Mouse (Mus musculus): Measurements from ENCODE around the gene Cpne4. TPM values are rescaled to one million over a fixed set of nuclear protein-coding genes. Genes with fewer than 3 reads are reported as not detected.

Cpne4 gene
- polyA plus RNA-seq, 1 experiment from 2014 or later, result 0.51 TPM

DNA sequence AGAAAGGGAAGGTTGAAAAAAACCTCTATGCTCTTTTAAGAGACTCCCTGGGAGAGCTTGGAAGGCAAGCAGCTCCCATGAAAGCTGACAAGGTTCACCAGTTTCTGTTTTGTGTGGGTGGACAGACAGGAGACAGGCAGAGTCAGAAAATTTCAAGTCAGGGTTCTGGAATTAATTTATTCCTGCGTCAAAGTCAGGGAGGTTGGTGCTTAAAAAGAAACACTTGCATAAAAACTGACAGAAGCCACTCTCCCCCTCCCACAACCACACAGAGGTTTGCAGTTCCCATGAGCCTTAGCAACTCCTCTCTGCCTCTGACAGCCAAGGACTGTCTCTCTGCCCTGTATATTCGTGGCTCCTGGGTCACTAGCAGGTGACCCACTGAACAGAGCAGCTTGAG is 463.6 kb downstream of the Cpne4 start:
- H3K4me3 ChIP-seq (ENCODE audit: control insufficient read depth in 1 of 2, insufficient read depth in 1 of 2, low read depth in 1 of 2, low read length in 2 of 2), result no peak overlapping the region
- H3K4me2 ChIP-seq (ENCODE audit: low read length), result no peak overlapping the region
- H3K27ac ChIP-seq (replicated peaks in 1 of 2; ENCODE audit: control insufficient read depth in 1 of 2, insufficient read depth in 1 of 2, low read depth in 2 of 2, low read length in 2 of 2), result no peak overlapping the region
- no peak overlapping the region for H3K9ac ChIP-seq (ENCODE audit: low read length)
- WGBS, result 35% methylated on average over 2 of the region's 2 CpGs
- H3K27me3 ChIP-seq (ENCODE audit: control insufficient read depth, insufficient read depth, low read length), result no peaks in the 10 kb centered on the region
- no peaks in the 10 kb centered on the region for H3K36me3 ChIP-seq (ENCODE audit: control insufficient read depth, insufficient read depth, low read length)
- H3K4me1 ChIP-seq (ENCODE audit: control insufficient read depth in 2 of 2, insufficient read depth in 2 of 2, low read length in 2 of 2), result no peaks in the 10 kb centered on the region
- no peak for ATAC-seq (ENCODE audit: insufficient number of reproducible peaks, insufficient read depth, low FRiP score, low read depth)
- H3K9me3 ChIP-seq (ENCODE audit: control insufficient read depth, low read length), result no peaks in the 10 kb centered on the region

DNA sequence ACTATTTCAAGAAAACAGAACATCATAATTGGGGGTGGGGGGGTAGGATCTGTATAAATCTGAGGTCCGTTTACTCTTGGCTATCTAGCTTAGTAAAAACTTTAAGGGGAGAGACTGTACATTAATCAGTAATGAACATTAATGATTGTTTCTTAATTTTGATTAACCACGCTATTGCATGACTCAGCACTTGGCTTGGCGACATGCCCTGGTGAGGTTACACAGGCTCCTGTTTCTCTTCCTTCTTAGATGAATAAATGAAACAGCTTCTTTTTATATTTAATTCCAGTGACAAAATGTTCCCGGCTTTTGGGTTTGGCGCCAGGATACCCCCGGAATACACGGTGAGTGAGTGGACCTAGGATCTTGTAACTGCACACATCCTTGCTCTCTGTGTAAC is 471.1 kb downstream of the Cpne4 start:
- H3K4me3 ChIP-seq (ENCODE audit: control insufficient read depth in 1 of 2, insufficient read depth in 1 of 2, low read depth in 1 of 2, low read length in 2 of 2), result no peak overlapping the region

DNA sequence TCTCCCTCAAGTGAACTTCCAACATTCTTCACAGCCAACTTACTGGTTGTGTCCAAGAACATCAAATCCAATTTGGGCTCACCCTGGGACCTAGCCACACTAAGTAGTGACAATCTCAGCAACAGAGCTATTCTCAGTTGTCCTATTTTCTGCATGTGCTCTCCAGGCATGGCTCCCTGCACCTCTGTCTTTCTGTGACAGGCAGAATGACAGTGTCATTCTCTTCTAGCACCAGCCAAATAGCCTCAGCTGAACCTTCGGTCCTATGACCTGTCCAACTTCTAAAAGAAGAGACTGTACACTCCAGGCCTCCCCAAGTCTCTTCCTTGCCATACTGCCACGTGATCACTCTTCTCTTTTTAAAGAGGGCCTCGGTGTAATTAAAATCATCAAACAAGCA is 481.2 kb downstream of the Cpne4 start:
- no peaks in the 10 kb centered on the region for H3K36me3 ChIP-seq (ENCODE audit: control insufficient read depth, insufficient read depth, low read length)
- no peaks in the 10 kb centered on the region for H3K27me3 ChIP-seq (ENCODE audit: control insufficient read depth, insufficient read depth, low read length)
- 70% methylated on average over 3 of the region's 3 CpGs for WGBS
- H3K9ac ChIP-seq (ENCODE audit: low read length), result no peak overlapping the region
- no peak overlapping the region for H3K4me3 ChIP-seq (ENCODE audit: control insufficient read depth in 1 of 2, insufficient read depth in 1 of 2, low read depth in 1 of 2, low read length in 2 of 2)
- no peaks in the 10 kb centered on the region for H3K4me1 ChIP-seq (ENCODE audit: control insufficient read depth in 2 of 2, insufficient read depth in 2 of 2, low read length in 2 of 2)
- no peak overlapping the region for H3K27ac ChIP-seq (replicated peaks in 1 of 2; ENCODE audit: control insufficient read depth in 1 of 2, insufficient read depth in 1 of 2, low read depth in 2 of 2, low read length in 2 of 2)
- H3K4me2 ChIP-seq (ENCODE audit: low read length), result no peak overlapping the region
- no peak for ATAC-seq (ENCODE audit: insufficient number of reproducible peaks, insufficient read depth, low FRiP score, low read depth)
- no peaks in the 10 kb centered on the region for H3K9me3 ChIP-seq (ENCODE audit: control insufficient read depth, low read length)

More for the DNA sequence above, 471.1 kb downstream of the Cpne4 start:
- no peak overlapping the region for H3K4me2 ChIP-seq (ENCODE audit: low read length)
- H3K9ac ChIP-seq (ENCODE audit: low read length), result no peak overlapping the region
- H3K36me3 ChIP-seq (ENCODE audit: control insufficient read depth, insufficient read depth, low read length), result no peaks in the 10 kb centered on the region
- no peaks in the 10 kb centered on the region for H3K4me1 ChIP-seq (ENCODE audit: control insufficient read depth in 2 of 2, insufficient read depth in 2 of 2, low read length in 2 of 2)
- no peak for ATAC-seq (ENCODE audit: insufficient number of reproducible peaks, insufficient read depth, low FRiP score, low read depth)
- H3K27ac ChIP-seq (replicated peaks in 1 of 2; ENCODE audit: control insufficient read depth in 1 of 2, insufficient read depth in 1 of 2, low read depth in 2 of 2, low read length in 2 of 2), result no peak overlapping the region
- no peaks in the 10 kb centered on the region for H3K27me3 ChIP-seq (ENCODE audit: control insufficient read depth, insufficient read depth, low read length)
- WGBS, result 88% methylated on average over 7 of the region's 7 CpGs
- H3K9me3 ChIP-seq (ENCODE audit: control insufficient read depth, low read length), result no peaks in the 10 kb centered on the region

DNA sequence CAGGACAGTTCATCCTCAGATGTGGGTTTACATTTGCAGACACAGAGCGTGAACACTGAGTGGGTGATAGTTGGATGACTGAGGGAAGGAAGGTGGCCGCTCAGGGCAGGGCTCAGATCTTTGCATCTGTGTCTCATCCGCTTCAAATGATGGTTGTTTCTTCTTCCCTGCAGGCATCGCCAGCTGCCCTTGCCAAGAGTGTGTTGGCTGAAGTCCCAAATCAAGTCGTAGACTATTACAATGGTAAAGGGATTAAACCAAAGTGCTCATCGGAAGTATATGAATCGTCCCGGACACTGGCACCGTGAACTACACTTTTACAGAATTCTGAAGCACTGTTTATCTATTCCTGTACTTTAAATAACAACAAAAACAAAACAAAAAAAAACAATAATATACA is 485.5 kb downstream of the Cpne4 start:
- ATAC-seq (ENCODE audit: insufficient number of reproducible peaks, insufficient read depth, low FRiP score, low read depth), result no peak
- Histone ChIP-seq H3K4me2 (ENCODE audit: low read length) (no peak overlapping the region), H3K9ac (ENCODE audit: low read length) (no peak overlapping the region), H3K36me3 (ENCODE audit: control insufficient read depth, insufficient read depth, low read length) (no peaks in the 10 kb centered on the region), H3K4me3 (ENCODE audit: control insufficient read depth in 1 of 2, insufficient read depth in 1 of 2, low read depth in 1 of 2, low read length in 2 of 2) (no peak overlapping the region), H3K4me1 (ENCODE audit: control insufficient read depth in 2 of 2, insufficient read depth in 2 of 2, low read length in 2 of 2) (no peaks in the 10 kb centered on the region), H3K27me3 (ENCODE audit: control insufficient read depth, insufficient read depth, low read length) (no peaks in the 10 kb centered on the region), H3K9me3 (ENCODE audit: control insufficient read depth, low read length) (no peaks in the 10 kb centered on the region), H3K27ac (replicated peaks in 1 of 2; ENCODE audit: control insufficient read depth in 1 of 2, insufficient read depth in 1 of 2, low read depth in 2 of 2, low read length in 2 of 2) (no peak overlapping the region)
- 78% methylated on average over 9 of the region's 9 CpGs for WGBS

DNA sequence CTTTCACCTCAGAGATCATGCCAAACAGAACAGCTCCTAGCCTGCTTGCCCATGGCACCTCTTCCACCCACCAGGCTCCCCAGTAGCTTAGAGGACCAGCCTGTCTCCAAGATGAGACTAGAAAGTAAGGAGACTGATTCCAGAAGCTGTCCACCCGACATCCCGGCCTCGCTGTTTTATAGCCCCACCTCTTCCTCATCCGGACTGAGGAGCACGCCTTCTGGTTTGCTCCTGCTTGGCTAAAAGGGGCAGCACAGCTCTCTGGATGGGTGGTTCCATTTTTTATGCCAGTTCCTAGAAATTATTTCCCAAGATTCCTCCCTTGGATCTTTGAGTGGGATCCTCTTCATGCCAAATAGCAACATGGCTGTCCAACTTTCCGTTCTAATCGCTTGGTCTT is 486.6 kb downstream of the Cpne4 start:
- H3K4me3 ChIP-seq (ENCODE audit: control insufficient read depth in 1 of 2, insufficient read depth in 1 of 2, low read depth in 1 of 2, low read length in 2 of 2), result no peak overlapping the region
- no peaks in the 10 kb centered on the region for H3K36me3 ChIP-seq (ENCODE audit: control insufficient read depth, insufficient read depth, low read length)
- no peak overlapping the region for H3K27ac ChIP-seq (replicated peaks in 1 of 2; ENCODE audit: control insufficient read depth in 1 of 2, insufficient read depth in 1 of 2, low read depth in 2 of 2, low read length in 2 of 2)
- WGBS, result 80% methylated on average over 7 of the region's 7 CpGs
- H3K9ac ChIP-seq (ENCODE audit: low read length), result no peak overlapping the region
- no peaks in the 10 kb centered on the region for H3K9me3 ChIP-seq (ENCODE audit: control insufficient read depth, low read length)
- no peaks in the 10 kb centered on the region for H3K27me3 ChIP-seq (ENCODE audit: control insufficient read depth, insufficient read depth, low read length)
- ATAC-seq (ENCODE audit: insufficient number of reproducible peaks, insufficient read depth, low FRiP score, low read depth), result no peak
- no peaks in the 10 kb centered on the region for H3K4me1 ChIP-seq (ENCODE audit: control insufficient read depth in 2 of 2, insufficient read depth in 2 of 2, low read length in 2 of 2)
- no peak overlapping the region for H3K4me2 ChIP-seq (ENCODE audit: low read length)

DNA sequence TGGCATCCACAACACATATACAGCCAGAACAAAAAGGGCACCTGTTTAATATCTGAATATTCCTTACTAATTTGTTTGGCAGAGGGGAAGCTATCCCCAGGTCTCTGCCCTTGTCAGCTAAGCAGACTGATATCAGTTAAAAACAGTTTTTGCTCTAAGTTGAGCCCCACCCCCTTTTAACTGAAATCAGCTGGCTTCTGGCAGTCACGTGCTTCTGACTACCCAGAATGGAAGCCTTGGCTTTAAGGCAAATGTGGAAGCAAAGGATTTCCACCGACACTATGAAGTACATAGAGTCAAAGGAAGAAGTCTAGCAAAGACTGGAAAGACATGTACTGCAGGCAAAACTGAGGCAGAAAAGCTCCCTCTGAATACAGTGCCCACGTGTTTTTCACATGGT is 490.8 kb downstream of the Cpne4 start:
- H3K27me3 ChIP-seq (ENCODE audit: control insufficient read depth, insufficient read depth, low read length), result no peaks in the 10 kb centered on the region
- no peak for ATAC-seq (ENCODE audit: insufficient number of reproducible peaks, insufficient read depth, low FRiP score, low read depth)
- H3K4me2 ChIP-seq (ENCODE audit: low read length), result no peak overlapping the region
- no peak overlapping the region for H3K9ac ChIP-seq (ENCODE audit: low read length)
- WGBS, result 68% methylated on average over 3 of the region's 3 CpGs
- no peaks in the 10 kb centered on the region for H3K4me1 ChIP-seq (ENCODE audit: control insufficient read depth in 2 of 2, insufficient read depth in 2 of 2, low read length in 2 of 2)
- H3K36me3 ChIP-seq (ENCODE audit: control insufficient read depth, insufficient read depth, low read length), result no peaks in the 10 kb centered on the region
- no peaks in the 10 kb centered on the region for H3K9me3 ChIP-seq (ENCODE audit: control insufficient read depth, low read length)
- H3K4me3 ChIP-seq (ENCODE audit: control insufficient read depth in 1 of 2, insufficient read depth in 1 of 2, low read depth in 1 of 2, low read length in 2 of 2), result no peak overlapping the region
- no peak overlapping the region for H3K27ac ChIP-seq (replicated peaks in 1 of 2; ENCODE audit: control insufficient read depth in 1 of 2, insufficient read depth in 1 of 2, low read depth in 2 of 2, low read length in 2 of 2)

DNA sequence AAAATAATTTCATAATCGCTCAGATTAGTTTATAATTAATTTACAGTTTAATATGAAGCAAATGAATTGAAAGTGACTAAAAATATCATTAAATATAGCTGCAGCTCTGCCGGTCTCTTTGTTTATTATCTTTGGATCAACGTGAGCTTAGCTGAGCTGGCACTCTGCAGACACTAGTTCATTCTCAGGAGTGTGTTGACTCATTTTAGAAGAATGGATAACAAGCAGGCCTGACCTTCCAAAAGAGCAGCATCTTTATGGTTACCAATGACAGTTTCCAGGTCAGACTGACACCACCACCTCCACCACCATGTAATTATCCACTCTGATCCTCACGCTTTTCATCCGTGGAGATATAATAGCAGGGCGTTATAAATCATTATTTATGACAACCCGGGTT is 498.9 kb downstream of the Cpne4 start:
- no peak overlapping the region for H3K9ac ChIP-seq (ENCODE audit: low read length)
- no peak overlapping the region for H3K27ac ChIP-seq (replicated peaks in 1 of 2; ENCODE audit: control insufficient read depth in 1 of 2, insufficient read depth in 1 of 2, low read depth in 2 of 2, low read length in 2 of 2)
- H3K36me3 ChIP-seq (ENCODE audit: control insufficient read depth, insufficient read depth, low read length), result no peaks in the 10 kb centered on the region
- 68% methylated on average over 7 of the region's 7 CpGs for WGBS
- H3K27me3 ChIP-seq (ENCODE audit: control insufficient read depth, insufficient read depth, low read length), result no peaks in the 10 kb centered on the region; the same call in 1 of the 2 replicates
- no peak overlapping the region for H3K4me3 ChIP-seq (ENCODE audit: control insufficient read depth in 1 of 2, insufficient read depth in 1 of 2, low read depth in 1 of 2, low read length in 2 of 2)
- ATAC-seq (ENCODE audit: insufficient number of reproducible peaks, insufficient read depth, low FRiP score, low read depth), result no peak
- no peak overlapping the region for H3K4me2 ChIP-seq (ENCODE audit: low read length)
- H3K4me1 ChIP-seq (ENCODE audit: control insufficient read depth in 2 of 2, insufficient read depth in 2 of 2, low read length in 2 of 2), result no peaks in the 10 kb centered on the region
- no peaks in the 10 kb centered on the region for H3K9me3 ChIP-seq (ENCODE audit: control insufficient read depth, low read length)

DNA sequence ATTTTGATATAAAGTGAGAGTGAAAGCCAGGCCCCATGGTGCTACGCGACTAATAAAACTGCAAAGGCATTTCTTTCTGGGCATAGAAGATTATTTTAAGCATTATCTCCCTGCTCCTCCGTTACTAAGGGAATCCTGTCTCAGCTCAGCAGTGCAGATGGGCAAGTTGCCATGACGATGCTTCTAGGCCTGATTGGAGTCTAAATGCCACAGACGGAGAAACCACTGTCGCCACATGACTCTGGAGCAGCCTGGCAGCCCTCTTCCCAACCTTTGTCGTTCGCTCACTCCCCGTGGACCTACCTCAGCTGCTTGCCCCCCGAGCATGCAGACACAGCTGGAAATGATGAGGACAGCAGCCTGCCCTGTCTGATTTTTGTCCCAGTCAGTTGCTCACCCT is 501.3 kb downstream of the Cpne4 start:
- Histone ChIP-seq H3K9me3 (ENCODE audit: control insufficient read depth, low read length) (no peaks in the 10 kb centered on the region), H3K4me3 (ENCODE audit: control insufficient read depth in 1 of 2, insufficient read depth in 1 of 2, low read depth in 1 of 2, low read length in 2 of 2) (no peak overlapping the region), H3K36me3 (ENCODE audit: control insufficient read depth, insufficient read depth, low read length) (no peaks in the 10 kb centered on the region), H3K9ac (ENCODE audit: low read length) (no peak overlapping the region), H3K27ac (replicated peaks in 1 of 2; ENCODE audit: control insufficient read depth in 1 of 2, insufficient read depth in 1 of 2, low read depth in 2 of 2, low read length in 2 of 2) (no peak overlapping the region), H3K4me1 (ENCODE audit: control insufficient read depth in 2 of 2, insufficient read depth in 2 of 2, low read length in 2 of 2) (no peaks in the 10 kb centered on the region), H3K4me2 (ENCODE audit: low read length) (no peak overlapping the region), H3K27me3 (ENCODE audit: control insufficient read depth, insufficient read depth, low read length) (no peaks in the 10 kb centered on the region; the same call in 1 of the 2 replicates)
- WGBS, result 61% methylated on average over 10 of the region's 10 CpGs
- ATAC-seq (ENCODE audit: insufficient number of reproducible peaks, insufficient read depth, low FRiP score, low read depth), result no peak
